Mouse (Mus musculus) CD4-positive, CD25-positive, alpha-beta regulatory T cell, adult 4 months (primary cell): Measurements from ENCODE around the gene Patl1. TPM values are rescaled to one million over a fixed set of nuclear protein-coding genes. Genes with fewer than 3 reads are reported as not detected.
"Not testable (repeated sequence)": the region's sequence is repeated elsewhere in the genome, so short reads cannot be mapped to it uniquely, and the experiment has no call there.

Source experiments
- ATAC-seq: one replicate; pipeline ENCODE4 v1.8.0; 2017
- polyA plus RNA-seq, 2 experiments: library from polyadenylated mRNA; unstranded; fragments of 100-300 nt; shearing (Covaris generic); gene quantifications; one replicate each; pipeline ENCODE4 v1.2.1; 2017

The Patl1 gene
- polyA plus RNA-seq: 10 to 100 TPM; 17.6 to 18.1 TPM

- ATAC-seq: peak; percentile 94
Measured at GRCm38 (mm10) chr19:11912037-11912532, at the start of gene Patl1. Patl1 (plus strand) TSS chr19:11912399.

GRCm38 (mm10) chr19:11867837-11868236 lies 44.4 kb upstream of the Patl1 start:
- no peak for ATAC-seq

- ATAC-seq: no peak
Measured at GRCm38 (mm10) chr19:11875006-11875405, 37.2 kb upstream of the Patl1 start, which contains the start of gene Olfr1419. Olfr1419 (minus strand) TSS chr19:11875106.

- not testable (repeated sequence) for ATAC-seq
Measured at GRCm38 (mm10) chr19:11878404-11878803, 33.8 kb upstream of the Patl1 start.

- no peak for ATAC-seq
Measured at GRCm38 (mm10) chr19:11886265-11886664, 25.9 kb upstream of the Patl1 start, which contains the start of gene Olfr1420. Olfr1420 (plus strand) TSS chr19:11886565.

- no peak for ATAC-seq
Measured at GRCm38 (mm10) chr19:11911021-11911420, 1.2 kb upstream of the Patl1 start.

- peak; percentile 33 for ATAC-seq
Measured at GRCm38 (mm10) chr19:11911603-11912002, 596 bp upstream of the Patl1 start.

- ATAC-seq: peak; percentile 51
Measured at GRCm38 (mm10) chr19:11912533-11913121, 428 bp downstream of the Patl1 start.

GRCm38 (mm10) chr19:11915804-11916203 lies 3.6 kb downstream of the Patl1 start:
- ATAC-seq: no peak

- no peak for ATAC-seq
Measured at GRCm38 (mm10) chr19:11922068-11922467, 9.9 kb downstream of the Patl1 start.

- not testable (repeated sequence) for ATAC-seq
Measured at GRCm38 (mm10) chr19:11922515-11922914, 10.3 kb downstream of the Patl1 start.

GRCm38 (mm10) chr19:11926380-11926779 lies 14.2 kb downstream of the Patl1 start:
- no peak for ATAC-seq

GRCm38 (mm10) chr19:11928025-11928748 lies 16.0 kb downstream of the Patl1 start:
- no peak for ATAC-seq

GRCm38 (mm10) chr19:11946460-11946859 lies 34.3 kb downstream of the Patl1 start:
- not testable (repeated sequence) for ATAC-seq

GRCm38 (mm10) chr19:11949878-11950277 lies 37.7 kb downstream of the Patl1 start:
- no peak for ATAC-seq

- ATAC-seq: no peak
Measured at GRCm38 (mm10) chr19:11950747-11951146, 38.5 kb downstream of the Patl1 start.

- ATAC-seq: no peak
Measured at GRCm38 (mm10) chr19:11954206-11954605, 42.0 kb downstream of the Patl1 start.

GRCm38 (mm10) chr19:11956636-11957035 lies 44.4 kb downstream of the Patl1 start:
- ATAC-seq: no peak

- ATAC-seq: no peak
Measured at GRCm38 (mm10) chr19:11957396-11957795, 45.2 kb downstream of the Patl1 start.

GRCm38 (mm10) chr19:11957846-11958245 lies 45.6 kb downstream of the Patl1 start:
- ATAC-seq: no peak

- no peak for ATAC-seq
Measured at GRCm38 (mm10) chr19:11964266-11964665, 52.1 kb downstream of the Patl1 start.

- ATAC-seq: peak; percentile 90
Measured at GRCm38 (mm10) chr19:11965023-11965942, 53.1 kb downstream of the Patl1 start, which contains the start of gene Osbp. Osbp (plus strand) TSS chr19:11965941.

- peak; percentile 3 for ATAC-seq
Measured at GRCm38 (mm10) chr19:11966201-11966636, 54.0 kb downstream of the Patl1 start.
